Mouse (Mus musculus): ENCODE results near the gene Magi1.

GRCm38 (mm10) chr6:94199696-94200095 lies 84.0 kb downstream of the Magi1 start:
- TF ChIP-seq CTCF (IDR thresholded peaks at IDR 0.05; ENCODE audit: borderline replicate concordance, control insufficient read depth, extremely low read depth, insufficient read depth, low read length, poor library complexity) (no peak), POLR2A (IDR thresholded peaks at IDR 0.05; ENCODE audit: control insufficient read depth, extremely low read depth, insufficient read depth, low read length, poor library complexity) (no peak)

All from thymus, adult 2 months (tissue).